Mouse (Mus musculus) lung, adult 2 months (tissue): Measurements from ENCODE around the gene D3Ertd751e.

Source experiments
- CTCF ChIP-seq: fragments of 200-500 bp; IDR thresholded peaks from 2 replicates; pipeline ENCODE4 v1.5.1; 2011; ENCODE audit warnings: mild to moderate bottlenecking, low read length, control low read depth; ENCODE audit not compliant: insufficient read depth
- POLR2A ChIP-seq: fragments of 200-500 bp; IDR thresholded peaks from 2 replicates; pipeline ENCODE4 v1.6.1; 2011; ENCODE audit warnings: low read depth, mild to moderate bottlenecking, control low read depth, low read length, borderline replicate concordance; ENCODE audit errors: extremely low read depth

GRCm38 (mm10) chr3:41695681-41696080, 46.7 kb upstream of the D3Ertd751e start:
- TF ChIP-seq POLR2A (no peak), CTCF (no peak)
